Mouse (Mus musculus): ENCODE measurements around the gene Igfals. TPM values are rescaled to one million over a fixed set of nuclear protein-coding genes. Genes with fewer than 3 reads are reported as not detected.

Igfals gene
- total RNA-seq, 2 experiments from 2014 or later = not detected

- no peak for TF ChIP-seq CTCF (IDR thresholded peaks at IDR 0.05)
- intact Hi-C loops (cut with DNase I) = no loop called here
- Histone ChIP-seq H3K27ac (peak overlapping the region; percentile 96), H3K4me3 (peak overlapping the region; percentile 82)
- DNase-seq (ENCODE audit: extremely low spot score in 1 of 2, low spot score in 2 of 2) = peak in 1 of 2 experiments; percentile 20
Measured at GRCm38 (mm10) chr17:24887291-24888080, 21.7 kb downstream of the Igfals start.

GRCm38 (mm10) chr17:24888862-24889261 lies 23.1 kb downstream of the Igfals start:
- intact Hi-C loops (cut with DNase I) = no loop called here
- DNase-seq (ENCODE audit: extremely low spot score in 1 of 2, low spot score in 2 of 2) = no peak

DNA sequence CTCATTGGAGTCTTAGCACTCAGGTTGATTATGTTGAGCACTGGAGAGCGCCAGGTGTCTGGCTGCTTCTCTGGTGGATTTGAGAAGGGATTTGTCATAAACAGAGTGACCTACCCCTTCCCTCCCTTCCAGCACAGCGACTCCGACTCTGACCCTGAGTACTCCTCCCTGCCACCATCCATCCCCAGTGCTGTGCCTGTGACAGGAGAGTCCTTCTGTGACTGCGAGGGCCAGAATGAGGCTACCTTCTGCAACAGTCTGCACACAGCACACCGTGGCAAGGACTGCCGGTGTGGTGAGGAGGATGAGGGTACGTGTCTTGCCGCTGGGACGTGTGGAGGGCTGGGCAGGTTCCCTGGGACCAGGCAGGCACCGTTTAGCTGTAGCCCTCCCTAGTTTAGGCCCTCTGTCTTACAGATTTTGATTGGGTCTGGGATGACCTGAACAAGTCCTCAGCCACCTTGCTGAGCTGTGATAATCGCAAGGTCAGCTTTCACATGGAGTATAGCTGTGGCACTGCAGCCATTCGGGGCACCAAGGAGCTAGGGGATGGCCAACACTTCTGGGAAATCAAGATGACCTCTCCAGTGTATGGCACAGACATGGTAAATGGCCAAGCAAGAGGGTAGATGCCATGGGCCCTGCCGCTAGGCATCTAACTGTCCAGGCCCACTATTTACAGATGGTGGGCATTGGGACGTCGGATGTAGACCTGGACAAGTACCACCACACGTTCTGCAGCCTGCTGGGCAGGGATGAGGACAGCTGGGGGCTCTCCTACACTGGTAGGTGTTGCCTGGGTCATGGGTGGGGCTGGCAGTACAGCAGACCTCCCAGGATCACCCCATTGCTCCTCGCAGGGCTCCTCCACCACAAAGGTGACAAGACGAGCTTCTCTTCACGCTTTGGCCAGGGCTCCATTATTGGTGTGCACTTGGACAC lies 24.6 kb downstream of the Igfals start:
- no peak for TF ChIP-seq CTCF (IDR thresholded peaks at IDR 0.05)
- H3K27ac ChIP-seq = no peak overlapping the region
- H3K4me3 ChIP-seq = no peak overlapping the region
- intact Hi-C loops (cut with DNase I) = no loop called here
- DNase-seq (ENCODE audit: extremely low spot score in 1 of 2, low spot score in 2 of 2) = peak in 1 of 2 experiments; percentile 14

More at GRCm38 (mm10) chr17:24888862-24889261, 23.1 kb downstream of the Igfals start:
- Histone ChIP-seq H3K27ac (no peak overlapping the region), H3K4me3 (no peak overlapping the region)
- TF ChIP-seq CTCF (IDR thresholded peaks at IDR 0.05) = no peak

GRCm38 (mm10) chr17:24891321-24891720 lies 25.5 kb downstream of the Igfals start:
- Histone ChIP-seq H3K27ac (no peak overlapping the region), H3K4me3 (no peak overlapping the region)
- no peak for TF ChIP-seq CTCF (IDR thresholded peaks at IDR 0.05)
- intact Hi-C loops (cut with DNase I) = no loop called here
- no peak for DNase-seq (ENCODE audit: extremely low spot score in 1 of 2, low spot score in 2 of 2)

DNA sequence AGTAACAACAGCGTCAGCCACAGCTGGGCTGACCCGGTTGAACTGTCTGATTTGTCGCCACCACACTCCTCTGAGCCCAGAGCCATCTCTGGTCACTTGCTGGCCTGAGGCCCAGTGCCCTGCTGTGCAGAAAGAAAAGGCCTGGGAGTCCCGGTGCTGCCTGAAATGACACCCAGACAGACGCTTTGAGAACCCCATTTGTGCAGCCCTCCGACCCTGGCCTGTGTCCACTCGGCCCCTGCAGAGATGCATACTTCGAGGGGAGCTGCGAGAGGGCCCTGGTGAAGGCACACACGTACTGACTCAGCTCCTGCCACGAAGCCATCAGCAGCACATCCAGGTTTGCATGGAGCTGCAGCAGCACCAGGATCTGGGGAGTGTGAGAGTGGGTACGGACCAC lies 27.0 kb downstream of the Igfals start:
- no peak for TF ChIP-seq CTCF (IDR thresholded peaks at IDR 0.05)
- DNase-seq (ENCODE audit: extremely low spot score in 1 of 2, low spot score in 2 of 2) = no peak
- Histone ChIP-seq H3K27ac (no peak overlapping the region), H3K4me3 (no peak overlapping the region)
- intact Hi-C loops (cut with DNase I) = no loop called here

- Histone ChIP-seq H3K27ac (no peak overlapping the region), H3K4me3 (no peak overlapping the region)
- intact Hi-C loops (cut with DNase I) = no loop called here
- no peak for TF ChIP-seq CTCF (IDR thresholded peaks at IDR 0.05)
- no peak for DNase-seq (ENCODE audit: extremely low spot score in 1 of 2, low spot score in 2 of 2)
Measured at GRCm38 (mm10) chr17:24893276-24893675, 27.5 kb downstream of the Igfals start.

DNA sequence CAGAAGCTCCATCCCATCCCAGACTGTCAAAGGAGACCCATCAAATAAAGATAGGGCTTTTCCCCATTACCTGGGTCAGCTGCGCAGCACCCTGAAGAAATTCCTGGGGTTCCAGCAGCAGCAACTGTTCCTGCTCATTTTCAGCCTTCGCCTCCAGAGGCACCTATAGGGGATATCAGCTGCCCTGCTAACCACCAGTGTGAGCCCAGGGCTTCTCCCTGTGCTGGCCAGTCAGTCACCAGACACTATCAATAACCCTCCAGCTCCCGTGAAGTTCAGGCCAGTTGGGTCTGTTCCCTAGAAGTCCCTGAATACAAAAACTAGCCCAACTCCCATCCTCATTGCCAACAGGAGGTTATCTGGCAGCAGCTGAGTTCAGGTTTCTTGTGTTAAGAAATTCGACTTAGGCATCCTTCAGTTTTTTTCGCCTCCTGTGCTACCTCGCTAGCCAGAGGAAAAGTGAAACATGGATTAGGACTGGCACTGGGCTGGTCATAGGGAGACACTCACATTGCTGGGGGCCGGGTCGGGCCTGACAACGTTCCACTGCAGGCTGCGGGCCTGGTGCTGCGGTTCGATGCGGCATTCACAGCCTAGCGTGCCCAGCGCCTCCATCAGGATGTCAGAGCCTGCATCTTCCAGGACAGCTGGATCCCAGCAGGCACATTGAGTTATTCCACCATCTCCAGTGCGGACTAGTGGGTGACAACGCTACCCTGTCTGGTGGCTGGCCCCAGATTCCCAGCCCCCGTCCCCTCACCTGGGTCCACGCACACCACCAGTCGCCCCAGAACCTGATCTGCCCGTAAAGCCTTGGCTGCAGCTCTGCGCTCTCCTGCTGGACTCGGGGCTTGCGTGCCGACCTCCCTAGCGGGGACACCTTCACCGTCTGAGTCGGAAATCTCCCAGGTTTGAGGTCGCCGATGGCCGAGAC lies 28.5 kb downstream of the Igfals start:
- no peak for DNase-seq (ENCODE audit: extremely low spot score in 1 of 2, low spot score in 2 of 2)
- Histone ChIP-seq H3K27ac (peak overlapping the region; percentile 94), H3K4me3 (peak overlapping the region; percentile 56)
- TF ChIP-seq CTCF (IDR thresholded peaks at IDR 0.05) = no peak
- intact Hi-C loops (cut with DNase I) = no loop called here

DNA sequence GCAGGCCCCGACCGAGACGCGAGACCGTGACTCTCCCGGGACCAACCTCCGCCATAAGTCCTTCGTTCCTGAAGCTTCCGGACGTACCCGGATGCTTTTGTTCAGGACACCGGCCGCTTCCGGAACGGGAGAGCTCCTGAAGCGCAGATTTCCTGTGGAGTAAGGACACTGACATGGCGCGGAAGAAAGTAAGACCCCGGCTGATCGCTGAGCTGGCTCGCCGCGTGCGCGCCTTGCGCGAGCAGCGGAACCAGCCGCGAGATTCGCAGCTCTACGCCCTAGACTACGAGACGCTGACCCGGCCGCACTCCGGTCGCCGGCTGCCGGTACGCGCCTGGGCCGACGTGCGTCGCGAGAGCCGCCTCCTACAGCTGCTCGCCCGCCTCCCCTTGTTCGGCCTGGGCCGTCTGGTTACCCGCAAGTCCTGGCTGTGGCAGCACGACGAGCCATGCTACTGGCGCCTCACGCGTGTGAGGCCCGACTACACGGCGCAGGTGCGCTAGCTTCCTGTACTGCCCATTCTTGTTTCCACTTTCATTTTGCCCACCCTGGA lies 29.3 kb downstream of the Igfals start, which contains the start of the genes Eme2 and Mrps34:
Gene Eme2, minus strand, starts transcription at position 93 of the 553 bp plus-strand sequence.
Gene Mrps34, plus strand, starts transcription at position 122 of the 553 bp plus-strand sequence.
- TF ChIP-seq CTCF (IDR thresholded peaks at IDR 0.05) = no peak
- H3K4me3 ChIP-seq = peak within 1 kb of the TSS; percentile 56
- H3K27ac ChIP-seq = peak within 1 kb of the TSS; percentile 94
- peak; percentile 81 to 84 for DNase-seq (ENCODE audit: extremely low spot score in 1 of 2, low spot score in 2 of 2)
- intact Hi-C loops (cut with DNase I) = no loop called here

- no peak for TF ChIP-seq CTCF (IDR thresholded peaks at IDR 0.05)
- intact Hi-C loops (cut with DNase I) = no loop called here
Measured at GRCm38 (mm10) chr17:24895571-24896240, 29.9 kb downstream of the Igfals start.

GRCm38 (mm10) chr17:24896241-24896992 lies 30.6 kb downstream of the Igfals start, which contains the start of gene Nme3:
Gene Nme3 (plus strand): TSS chr17:24896500.
- TF ChIP-seq CTCF (IDR thresholded peaks at IDR 0.05) = no peak; the same call in none of the 2 replicates
- intact Hi-C loops (cut with DNase I) = no loop called here
- peak; percentile 69 to 76 for DNase-seq (ENCODE audit: extremely low spot score in 1 of 2, low spot score in 2 of 2)
- peak within 1 kb of the TSS; percentile 56 for H3K4me3 ChIP-seq
- H3K27ac ChIP-seq = peak within 1 kb of the TSS; percentile 94

More at GRCm38 (mm10) chr17:24895571-24896240, 29.9 kb downstream of the Igfals start:
- H3K4me3 ChIP-seq = peak overlapping the region; percentile 56
- peak overlapping the region; percentile 94 for H3K27ac ChIP-seq
- DNase-seq (ENCODE audit: extremely low spot score in 1 of 2, low spot score in 2 of 2) = no peak
